In genomic region chr16:6769495-6770237, GRCm38 (mm10) we compare ENCODE assay signal across 15 mouse cellular contexts.
DNase-seq lines count a peak whose midpoint lies in the region; ATAC-seq lines count a peak whose summit lies in the region.
"Had no signal": no experiment of that assay in that cellular context is flagged by ENCODE, and none has a peak within 500 bp of the region (broad histone marks: within the 10 kb centered on the region; RNA-seq: fewer than 3 reads in every experiment).

No protein-coding gene starts in this region.

- H3K4me2 ChIP-seq in hindbrain, embryonic 15.5 days: no peak overlapping the region
- no peak overlapping the region for H3K4me2 ChIP-seq in neural tube, embryonic 14.5 days (ENCODE audit: low read depth, low read length)
- H3K4me2 ChIP-seq: heart, embryonic 15.5 days; liver, embryonic 11.5 days; midbrain, embryonic 12.5 days; stomach, embryonic 15.5 days had no signal

- WGBS in hindbrain, embryonic 15.5 days: 64% methylated on average over 14 of the region's 14 CpGs
- WGBS in neural tube, embryonic 14.5 days: 31% methylated on average over 14 of the region's 14 CpGs

- H3K4me3 ChIP-seq in hindbrain, embryonic 15.5 days: no peak overlapping the region
- no peak overlapping the region for H3K4me3 ChIP-seq in neural tube, embryonic 14.5 days (ENCODE audit: low read depth, low read length)
- H3K4me3 ChIP-seq: heart, embryonic 15.5 days; midbrain, embryonic 12.5 days; stomach, embryonic 15.5 days had no signal

- no peaks in the 10 kb centered on the region for H3K36me3 ChIP-seq in hindbrain, embryonic 15.5 days
- H3K36me3 ChIP-seq in neural tube, embryonic 14.5 days (ENCODE audit: control insufficient read depth, insufficient read depth, low read length): no peaks in the 10 kb centered on the region
- H3K36me3 ChIP-seq: heart, embryonic 15.5 days; midbrain, embryonic 12.5 days; stomach, embryonic 15.5 days had no signal

- H3K27ac ChIP-seq in hindbrain, embryonic 15.5 days (replicated peaks): peak overlapping the region; percentile 27; the same call in 1 of the 2 replicates
- peak overlapping the region; percentile 57 for H3K27ac ChIP-seq in neural tube, embryonic 14.5 days (ENCODE audit: low read depth, low read length)
- H3K27ac ChIP-seq: heart, embryonic 15.5 days; midbrain, embryonic 12.5 days; stomach, embryonic 15.5 days had no signal

- peaks cover 4% of the 10 kb centered on the region; the same call in 1 of the 2 replicates for H3K4me1 ChIP-seq in hindbrain, embryonic 15.5 days (replicated peaks)
- H3K4me1 ChIP-seq in neural tube, embryonic 14.5 days (ENCODE audit: control insufficient read depth, insufficient read depth, low read length): peaks cover 12% of the 10 kb centered on the region; the same call in 1 of the 2 replicates
- H3K4me1 ChIP-seq: midbrain, embryonic 12.5 days; stomach, embryonic 15.5 days had no signal

- intact Hi-C loops in left cerebral cortex, postnatal 4 days (cut with DNase I): no loop called here
- intact Hi-C loops in left cerebral cortex, postnatal 25 days (cut with DNase I): no loop called here

- H3K27me3 ChIP-seq in hindbrain, embryonic 15.5 days: no peaks in the 10 kb centered on the region
- no peaks in the 10 kb centered on the region for H3K27me3 ChIP-seq in neural tube, embryonic 14.5 days (ENCODE audit: control insufficient read depth, insufficient read depth, low read length)
- H3K27me3 ChIP-seq: heart, embryonic 15.5 days; midbrain, embryonic 12.5 days; Patski; stomach, embryonic 15.5 days had no signal

- DNase-seq in cerebellum, postnatal 10 days: peak; percentile 19 to 40
- DNase-seq in cerebellum, adult 11-12 months: no peak
- DNase-seq in left cerebral cortex, postnatal 4 days: peak; percentile 3
- no peak for DNase-seq in left cerebral cortex, postnatal 25 days (ENCODE audit: low spot score in 2 of 2)
- DNase-seq in liver: no peak
- no peak for DNase-seq in gastrocnemius, postnatal 10 days
- DNase-seq: kidney, postnatal 36 days; lung, postnatal 10 days had no signal

- no peak overlapping the region for H3K9ac ChIP-seq in hindbrain, embryonic 15.5 days
- H3K9ac ChIP-seq in neural tube, embryonic 14.5 days (replicated peaks; ENCODE audit: low read depth, low read length): no peak overlapping the region
- H3K9ac ChIP-seq: heart, embryonic 15.5 days; midbrain, embryonic 12.5 days; stomach, embryonic 15.5 days had no signal

- no peak for ATAC-seq in hindbrain, embryonic 15.5 days (ENCODE audit: low FRiP score, low read depth)
- ATAC-seq in neural tube, embryonic 14.5 days (ENCODE audit: low read depth): peak; percentile 89
- ATAC-seq: Patski had no signal

- H3K9me3 ChIP-seq in hindbrain, embryonic 15.5 days: no peaks in the 10 kb centered on the region
- H3K9me3 ChIP-seq in neural tube, embryonic 14.5 days (ENCODE audit: control insufficient read depth, low read length): no peaks in the 10 kb centered on the region
- H3K9me3 ChIP-seq: heart, embryonic 15.5 days; midbrain, embryonic 12.5 days; stomach, embryonic 15.5 days had no signal

Comparison
In these comparisons a context has a peak if more than half of its experiments do, and no peak if none do; other contexts are left out.
1. DNase-seq: peak in cerebellum, postnatal 10 days (2 of 2) and left cerebral cortex, postnatal 4 days (single experiment); none in cerebellum, adult 11-12 months (single experiment), left cerebral cortex, postnatal 25 days (0 of 2), liver (single experiment) and gastrocnemius, postnatal 10 days (single experiment).